Mouse (Mus musculus): ENCODE data around the gene Creld2. TPM values are rescaled to one million over a fixed set of nuclear protein-coding genes. Genes with fewer than 3 reads are reported as not detected.

Creld2 gene
- polyA plus RNA-seq, 1 experiment from 2014 or later: 84.5 TPM

Other genes with a start within 250 kb of the Creld2 start
- gene Zdhhc25, start 219.3 kb upstream of the Creld2 start, polyA plus RNA-seq (2014; fragmentation: Nextera tagmentation; extraction: Ambion mirVana): not detected in 2 replicates
- 22.2 and 23.0 TPM in 2 replicates for gene Brd1, start 85.4 kb upstream of the Creld2 start, polyA plus RNA-seq (2014; fragmentation: Nextera tagmentation; extraction: Ambion mirVana)
- 14.9 and 16.5 TPM in 2 replicates for gene Zbed4, start 68.0 kb upstream of the Creld2 start, polyA plus RNA-seq (2014; fragmentation: Nextera tagmentation; extraction: Ambion mirVana)
- 11.8 and 12.2 TPM in 2 replicates for gene Alg12, start 328 bp upstream of the Creld2 start, polyA plus RNA-seq (2014; fragmentation: Nextera tagmentation; extraction: Ambion mirVana)
- 38.6 and 45.1 TPM in 2 replicates for gene Pim3, start 42.5 kb downstream of the Creld2 start, polyA plus RNA-seq (2014; fragmentation: Nextera tagmentation; extraction: Ambion mirVana)
- 0.17 TPM in 1 of 2 replicates, not detected in the other for gene Ttll8, start 134.8 kb downstream of the Creld2 start, polyA plus RNA-seq (2014; fragmentation: Nextera tagmentation; extraction: Ambion mirVana)
- gene Mlc1, start 159.4 kb downstream of the Creld2 start, polyA plus RNA-seq (2014; fragmentation: Nextera tagmentation; extraction: Ambion mirVana): 0.26 and 0.33 TPM in 2 replicates
- gene Mov10l1, start 163.3 kb downstream of the Creld2 start, polyA plus RNA-seq (2014; fragmentation: Nextera tagmentation; extraction: Ambion mirVana): 0.26 and 0.50 TPM in 2 replicates
- gene Panx2, start 240.1 kb downstream of the Creld2 start, polyA plus RNA-seq (2014; fragmentation: Nextera tagmentation; extraction: Ambion mirVana): 0.42 and 0.50 TPM in 2 replicates

All from embryonic facial prominence, embryonic 14.5 days (tissue).